Mouse (Mus musculus): ENCODE measurements around the gene Chid1.

Chid1 gene

DNA sequence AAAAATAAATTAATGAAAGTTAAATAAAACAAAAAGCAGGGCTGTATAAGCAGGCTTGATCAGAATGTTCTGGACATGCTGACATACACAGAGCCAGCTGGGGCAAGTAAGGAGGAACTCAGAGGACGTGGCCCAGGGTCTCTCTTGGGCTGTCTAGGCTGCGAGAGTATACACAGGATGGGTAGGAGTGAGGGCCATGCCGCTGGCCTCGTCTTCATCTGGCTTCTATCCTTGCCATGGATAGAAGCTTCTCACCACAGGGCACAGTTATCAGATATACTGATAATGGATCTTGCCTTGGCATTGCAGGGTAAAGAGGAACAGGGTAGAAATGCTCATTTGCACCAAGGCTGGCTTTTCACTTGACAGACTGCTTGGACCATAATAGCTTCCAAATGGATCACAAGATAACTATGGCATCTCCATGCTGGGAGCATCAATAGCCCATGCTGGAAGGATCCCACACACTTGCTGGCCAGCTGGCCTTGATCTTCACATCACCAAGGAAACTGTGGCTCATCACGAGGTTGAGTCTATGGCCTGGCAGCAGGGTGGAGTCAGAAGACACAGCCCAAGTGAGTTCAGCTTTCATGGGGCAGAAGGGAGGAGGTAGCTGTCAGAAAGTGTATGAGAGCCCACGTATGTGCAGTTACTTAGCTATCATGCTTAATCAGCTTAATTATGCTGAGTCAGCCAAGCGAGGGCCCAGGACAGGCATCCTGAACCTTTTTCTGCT is 37.7 kb downstream of the Chid1 start:
- no peak for DNase-seq

GRCm38 (mm10) chr7:141497600-141497999 is 42.1 kb downstream of the Chid1 start:
- no peak for DNase-seq

- DNase-seq: no peak
Observed at GRCm38 (mm10) chr7:141495940-141496339, 43.7 kb downstream of the Chid1 start.

DNA sequence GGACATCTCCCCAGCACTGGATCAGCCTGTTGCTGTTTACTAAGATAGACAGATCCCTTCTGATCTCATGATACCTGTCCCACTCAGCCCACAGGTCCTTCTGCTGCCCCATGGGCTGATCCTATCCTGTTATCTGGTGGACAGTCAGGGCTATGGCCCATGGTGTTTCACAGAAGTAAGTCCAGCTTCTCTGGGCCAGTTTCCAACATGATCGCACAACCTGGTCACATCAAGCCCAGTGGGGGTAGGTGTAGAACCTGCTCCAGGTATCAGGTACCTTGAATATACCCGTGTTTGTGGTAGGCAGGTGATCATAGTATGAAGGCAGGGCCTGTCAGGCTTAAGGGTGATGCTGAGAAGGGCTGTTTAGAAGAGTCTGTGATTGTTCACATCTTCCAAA is 44.3 kb downstream of the Chid1 start:
- DNase-seq: no peak

GRCm38 (mm10) chr7:141493729-141494128 is 45.9 kb downstream of the Chid1 start:
- DNase-seq: no peak

GRCm38 (mm10) chr7:141492738-141493137 is 46.9 kb downstream of the Chid1 start:
- DNase-seq: no peak

DNA sequence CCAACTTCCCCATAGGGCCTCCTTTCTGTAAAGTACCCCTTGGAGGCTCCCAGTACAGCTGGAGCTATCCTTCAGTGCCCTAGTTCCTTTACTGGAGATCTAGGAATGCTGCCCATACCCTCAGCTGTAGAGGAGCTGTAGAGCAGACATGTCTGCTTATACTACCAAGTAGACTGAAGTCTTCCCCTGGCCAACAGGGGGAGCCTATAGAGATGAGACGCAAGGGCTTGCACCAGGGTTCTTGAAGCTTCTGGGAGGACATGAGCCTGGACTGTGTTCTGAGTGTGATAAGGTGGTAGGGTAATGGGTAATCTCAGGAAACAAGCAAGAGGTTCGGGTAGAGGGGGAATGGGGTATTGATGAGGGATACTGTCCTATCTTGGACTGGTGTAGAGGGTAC is 48.5 kb downstream of the Chid1 start:
- peak; percentile 33 to 52 for DNase-seq

DNA sequence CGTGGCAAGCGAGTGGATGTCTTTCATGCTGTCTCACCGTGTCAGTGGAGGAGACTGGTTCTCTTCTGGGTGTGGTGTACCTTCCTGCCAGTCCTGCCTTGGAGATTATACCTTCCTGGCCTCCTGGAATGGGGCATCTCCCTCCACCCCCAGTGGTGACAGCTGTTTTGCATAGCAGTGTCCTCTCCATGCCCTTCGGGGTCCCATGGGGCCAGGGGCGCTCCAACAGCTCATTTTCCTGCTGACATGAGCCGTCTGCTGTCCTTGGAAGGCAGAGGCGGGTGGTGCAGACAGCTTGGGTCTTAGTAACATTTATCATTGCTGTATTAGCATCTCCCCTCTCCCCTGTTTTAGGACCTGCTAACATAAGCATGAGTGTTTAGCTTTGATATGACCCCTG is 52.5 kb downstream of the Chid1 start:
- DNase-seq: no peak

- DNase-seq: no peak
Observed at GRCm38 (mm10) chr7:141486239-141486638, 53.4 kb downstream of the Chid1 start.

GRCm38 (mm10) chr7:141485606-141486005 is 54.1 kb downstream of the Chid1 start:
- no peak for DNase-seq

- DNase-seq: no peak
Observed at GRCm38 (mm10) chr7:141485186-141485585, 54.5 kb downstream of the Chid1 start.

GRCm38 (mm10) chr7:141484186-141485120 is 55.2 kb downstream of the Chid1 start:
- no peak for DNase-seq

DNA sequence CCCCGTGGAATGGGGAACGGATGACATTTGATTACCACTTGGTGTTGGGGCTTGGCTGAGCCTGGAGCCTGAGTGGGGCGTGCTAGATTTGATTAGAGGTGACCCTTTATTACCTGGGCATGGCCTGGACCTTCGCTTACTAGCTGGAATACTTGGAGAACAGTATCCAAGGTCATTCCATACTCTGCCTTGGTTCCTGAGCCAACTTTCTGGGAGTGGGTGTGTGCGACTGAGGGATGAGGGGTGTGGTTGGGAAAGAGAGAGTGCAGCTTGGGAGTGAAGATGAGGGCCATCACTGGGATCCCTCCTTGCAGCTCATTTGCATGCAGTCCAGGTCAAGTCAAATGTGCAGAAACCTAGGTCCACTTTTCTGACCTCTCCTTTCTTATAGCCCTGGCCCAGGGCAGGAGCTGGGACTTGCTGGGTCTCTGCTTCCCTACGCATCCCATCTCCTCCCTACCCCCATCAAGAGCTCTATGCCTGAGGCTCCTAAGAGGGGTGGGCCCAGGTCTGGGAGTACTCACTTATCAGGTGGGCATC is 56.5 kb downstream of the Chid1 start:
- DNase-seq: no peak

- no peak for DNase-seq
Observed at GRCm38 (mm10) chr7:141482531-141483024, 57.1 kb downstream of the Chid1 start.

DNA sequence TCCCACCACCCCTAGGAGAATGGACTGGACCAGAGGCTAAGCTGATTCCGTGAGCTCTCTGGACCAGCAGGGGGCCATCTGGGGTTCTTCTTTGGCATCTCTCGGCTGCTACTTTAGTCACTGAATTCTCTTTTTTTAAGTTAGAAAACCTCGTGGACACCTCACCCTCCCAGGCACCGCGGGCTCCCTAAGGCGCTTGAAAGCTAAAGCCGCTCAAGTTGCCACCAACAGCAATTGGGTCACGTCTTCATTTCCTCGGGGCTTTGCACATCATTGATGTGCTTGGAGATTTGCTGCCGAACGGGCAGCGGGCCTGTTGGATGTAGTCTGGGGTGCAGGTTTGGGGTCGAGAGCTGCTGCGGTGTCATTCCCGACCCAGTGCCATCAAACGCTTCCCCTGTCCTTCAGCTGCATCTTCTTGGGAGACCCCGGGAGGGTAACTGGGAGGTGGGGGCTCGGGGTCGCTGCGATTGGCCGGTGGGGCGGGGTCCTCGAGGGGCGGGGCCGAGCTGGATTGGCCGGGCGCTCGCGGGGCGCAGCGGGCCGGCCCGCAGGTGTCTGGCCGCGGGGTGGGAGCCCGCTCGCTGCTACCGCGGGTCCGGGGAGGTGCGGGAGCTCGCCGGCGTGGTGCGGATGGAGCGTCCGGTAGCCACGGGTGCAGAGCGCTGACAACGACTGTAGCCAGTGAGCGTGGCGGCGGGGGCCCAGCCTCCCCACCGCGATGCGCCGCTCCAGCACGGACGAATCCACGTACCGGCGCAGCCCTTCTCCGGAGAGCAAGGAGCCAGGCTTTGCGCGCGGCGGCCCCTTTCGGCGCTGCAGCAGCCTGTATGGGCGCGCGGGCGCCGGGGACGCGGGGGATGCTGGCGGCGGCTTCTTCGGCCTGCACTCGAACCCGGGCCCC is 57.9 kb downstream of the Chid1 start:
- DNase-seq: peak; percentile 78 to 85

GRCm38 (mm10) chr7:141480842-141481497 is 58.7 kb downstream of the Chid1 start:
- peak; percentile 68 to 80 for DNase-seq

GRCm38 (mm10) chr7:141478270-141478748 is 61.3 kb downstream of the Chid1 start:
- no peak for DNase-seq

GRCm38 (mm10) chr7:141477578-141478269 is 61.9 kb downstream of the Chid1 start:
- peak; percentile 50 to 66 for DNase-seq

DNA sequence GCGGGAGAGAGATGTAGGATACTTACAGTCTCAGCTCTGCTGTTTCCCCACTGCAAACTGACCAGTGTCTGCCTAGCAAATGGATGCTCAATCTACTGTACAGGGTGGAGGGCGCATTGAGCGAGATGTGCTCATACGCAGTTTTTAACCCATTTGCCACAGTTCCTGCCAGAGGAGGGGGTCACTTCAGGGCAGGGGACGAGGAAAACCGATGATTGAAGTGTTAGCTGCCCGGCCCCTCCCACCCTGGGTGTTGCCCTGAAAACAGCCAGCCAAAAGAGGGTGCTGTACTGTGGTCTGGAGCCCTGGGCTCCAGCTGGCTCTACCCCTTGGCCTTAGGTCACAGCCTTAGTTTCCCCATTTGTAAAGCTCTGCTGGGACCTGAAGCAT is 62.7 kb downstream of the Chid1 start:
- no peak for DNase-seq

DNA sequence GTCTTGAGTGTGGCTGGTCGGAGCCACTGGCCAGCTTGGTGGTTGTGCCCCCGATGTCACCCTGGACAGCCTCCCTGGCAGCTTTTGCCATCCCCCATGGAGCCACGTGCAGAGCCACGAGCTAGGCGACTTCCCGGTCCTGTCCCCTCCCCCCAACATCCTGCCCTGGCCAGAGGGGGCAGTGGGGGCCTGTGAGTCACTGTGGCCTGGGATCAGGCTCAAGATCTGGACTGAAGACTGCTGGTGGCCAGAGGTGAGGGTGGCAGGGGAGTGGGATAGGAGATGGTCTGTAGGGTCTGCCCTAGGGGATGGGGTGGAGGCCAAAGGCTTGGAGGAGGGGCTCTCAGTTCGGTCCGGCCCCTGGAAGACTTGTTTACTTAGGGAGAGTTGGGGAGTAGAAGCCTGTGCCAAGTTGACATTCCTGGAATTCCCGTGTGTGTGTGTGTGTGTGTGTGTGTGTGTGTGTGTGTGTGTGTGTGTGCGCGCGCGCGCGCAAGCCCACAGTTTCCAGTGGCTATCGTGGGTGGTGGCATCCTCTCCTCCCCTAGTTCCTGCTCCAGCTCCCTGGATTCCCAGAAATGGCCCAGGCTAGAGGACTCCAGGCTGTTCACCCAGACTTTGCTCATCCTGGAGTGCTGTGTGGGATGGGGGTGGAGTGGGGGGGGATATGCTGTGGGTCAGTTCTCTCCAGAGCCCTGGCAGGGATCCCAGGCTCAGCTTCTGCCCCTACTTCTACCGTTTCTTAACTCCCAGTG is 63.3 kb downstream of the Chid1 start:
- DNase-seq: peak; percentile 87 to 93

Measured in kidney, postnatal 4 days (tissue).